Comparison of ENCODE assay signal across 10 mouse cellular contexts in genomic region chr6:135200122-135200957, GRCm38 (mm10). TPM values are rescaled to one million over a fixed set of nuclear protein-coding genes. Genes with fewer than 3 reads are reported as not detected.
DNase-seq lines count a peak whose midpoint lies in the region; ATAC-seq and TF ChIP-seq lines count a peak whose summit lies in the region.
"Had no signal": no experiment of that assay in that cellular context is flagged by ENCODE, and none has a peak within 500 bp of the region (broad histone marks: within the 10 kb centered on the region; RNA-seq: fewer than 3 reads in every experiment).

No protein-coding gene starts in this region.

- H3K27ac ChIP-seq in neural tube, embryonic 13.5 days (replicated peaks), result no peak overlapping the region
- peak overlapping the region; percentile 80 for H3K27ac ChIP-seq in stomach, postnatal 0 days (replicated peaks)
- H3K27ac ChIP-seq: limb, embryonic 12.5 days had no signal

- H3K9ac ChIP-seq in neural tube, embryonic 13.5 days, result no peak overlapping the region
- no peak overlapping the region for H3K9ac ChIP-seq in stomach, postnatal 0 days (ENCODE audit: low read length)
- H3K9ac ChIP-seq: limb, embryonic 12.5 days had no signal

- H3K4me1 ChIP-seq in neural tube, embryonic 13.5 days (replicated peaks), result peaks cover 34% of the 10 kb centered on the region
- H3K4me1 ChIP-seq in stomach, postnatal 0 days (replicated peaks; ENCODE audit: control insufficient read depth, insufficient read depth), result 0 out of 2 replicates have a peak, but pooled peaks cover 2% of the 10 kb centered on the region

- H3K27me3 ChIP-seq in neural tube, embryonic 13.5 days, result no peaks in the 10 kb centered on the region
- H3K27me3 ChIP-seq in stomach, postnatal 0 days (ENCODE audit: control insufficient read depth, insufficient read depth, low read length), result no peaks in the 10 kb centered on the region
- H3K27me3 ChIP-seq: limb, embryonic 12.5 days; Patski had no signal

- peak overlapping the region; percentile 84; the same call in 1 of the 2 replicates for H3K4me2 ChIP-seq in neural tube, embryonic 13.5 days
- peak overlapping the region; percentile 35 for H3K4me2 ChIP-seq in stomach, postnatal 0 days (replicated peaks; ENCODE audit: low read depth)
- H3K4me2 ChIP-seq: limb, embryonic 12.5 days had no signal

- 76% methylated on average over 16 of the region's 16 CpGs for WGBS in neural tube, embryonic 13.5 days
- 57% methylated on average over 16 of the region's 16 CpGs for WGBS in stomach, postnatal 0 days

- intact Hi-C loops in left cerebral cortex, postnatal 25 days (cut with DNase I), result loop anchor here (2.0 kb wide), 1 partner anchor 32 kb away; no protein-coding TSS in a partner anchor

- no peaks in the 10 kb centered on the region for H3K9me3 ChIP-seq in neural tube, embryonic 13.5 days
- H3K9me3 ChIP-seq in stomach, postnatal 0 days (ENCODE audit: control insufficient read depth, low read length), result no peaks in the 10 kb centered on the region
- H3K9me3 ChIP-seq: limb, embryonic 12.5 days had no signal

- no peak for TF ChIP-seq EP300 in stomach, postnatal 0 days (optimal IDR thresholded peaks at IDR 0.05)

- no peaks in the 10 kb centered on the region for H3K36me3 ChIP-seq in neural tube, embryonic 13.5 days
- H3K36me3 ChIP-seq in stomach, postnatal 0 days (ENCODE audit: control insufficient read depth, insufficient read depth, low read length), result no peaks in the 10 kb centered on the region
- H3K36me3 ChIP-seq: limb, embryonic 12.5 days had no signal

- no peak for TF ChIP-seq CTCF in stomach, postnatal 0 days (IDR thresholded peaks at IDR 0.05; ENCODE audit: low read depth)

- peak; percentile 75 for ATAC-seq in frontal cortex, adult (ENCODE audit: low TSS enrichment)
- ATAC-seq in neural tube, embryonic 13.5 days (ENCODE audit: low read depth), result no peak
- ATAC-seq in stomach, postnatal 0 days (ENCODE audit: low FRiP score, low TSS enrichment), result peak; percentile 82
- ATAC-seq: Patski had no signal

- H3K4me3 ChIP-seq in neural tube, embryonic 13.5 days, result no peak overlapping the region
- no peak overlapping the region for H3K4me3 ChIP-seq in stomach, postnatal 0 days (ENCODE audit: low read depth, low read length)
- H3K4me3 ChIP-seq: limb, embryonic 12.5 days had no signal

- DNase-seq in frontal cortex, postnatal 10 days (ENCODE audit: low spot score in 2 of 2), result no peak
- no peak for DNase-seq in neural tube, embryonic 10.5 days (ENCODE audit: extremely low spot score, low spot score)
- peak; percentile 55 to 79 for DNase-seq in left cerebral cortex, postnatal 25 days (ENCODE audit: low spot score in 2 of 2)
- DNase-seq in stomach, postnatal 0 days (ENCODE audit: low spot score), result peak; percentile 63
- no peak for DNase-seq in heart, adult 9 months (ENCODE audit: low spot score in 2 of 2)
- no peak for DNase-seq in cerebellum, postnatal 10 days

RNA-seq across cellular contexts. Expression of gene Hebp1, which starts 2.5 kb away (rescaled TPM):
- 5.2 and 6.3 TPM in 2 replicates for polyA plus RNA-seq in neural tube, embryonic 13.5 days (2015; fragmentation: Nextera tagmentation; extraction: Ambion mirVana)
- 10 to 100 TPM; 42.6 to 43.9 TPM for total RNA-seq in left cerebral cortex, postnatal 25 days (2021)
- 33.7 and 42.3 TPM in 2 replicates for polyA plus RNA-seq in stomach, postnatal 0 days (2015; fragmentation: Nextera tagmentation; extraction: Ambion mirVana)

RNA-seq across cellular contexts. Expression of gene Fam234b, which starts 2.6 kb away (rescaled TPM):
- polyA plus RNA-seq in neural tube, embryonic 13.5 days (2015; fragmentation: Nextera tagmentation; extraction: Ambion mirVana), result 82.9 and 92.2 TPM in 2 replicates
- 100 to 1,000 TPM; 143 to 147 TPM for total RNA-seq in left cerebral cortex, postnatal 25 days (2021)
- 12.4 and 13.3 TPM in 2 replicates for polyA plus RNA-seq in stomach, postnatal 0 days (2015; fragmentation: Nextera tagmentation; extraction: Ambion mirVana)

RNA-seq across cellular contexts. Expression of gene Gsg1, which starts 53.8 kb away (rescaled TPM):
- polyA plus RNA-seq in neural tube, embryonic 13.5 days (2015; fragmentation: Nextera tagmentation; extraction: Ambion mirVana), result 0.33 and 0.61 TPM in 2 replicates
- total RNA-seq in left cerebral cortex, postnatal 25 days (2021), result not detected
- polyA plus RNA-seq in stomach, postnatal 0 days (2015; fragmentation: Nextera tagmentation; extraction: Ambion mirVana), result 0.50 and 0.80 TPM in 2 replicates

Comparison
In these comparisons a context has a peak if more than half of its experiments do, and no peak if none do; other contexts are left out.
1. DNase-seq: peak in left cerebral cortex, postnatal 25 days (2 of 2) and stomach, postnatal 0 days (single experiment); none in frontal cortex, postnatal 10 days (0 of 2), neural tube, embryonic 10.5 days (single experiment), heart, adult 9 months (0 of 2) and cerebellum, postnatal 10 days (0 of 2).